Mouse (Mus musculus) brain, embryonic 14.5 days (tissue): ENCODE measurements around the gene Cenpu.

Experiments used
- CTCF ChIP-seq: fragments of 200-500 bp; IDR thresholded peaks from 2 replicates; pipeline ENCODE4 v1.5.1; 2012; ENCODE audit warnings: inconsistent platforms, mild to moderate bottlenecking, moderate library complexity, borderline replicate concordance; ENCODE audit not compliant: insufficient read depth, insufficient read length; ENCODE audit errors: extremely low read depth
- POLR2A ChIP-seq: fragments of 200-500 bp; IDR thresholded peaks from 2 replicates; pipeline ENCODE4 v1.6.1; 2012; ENCODE audit warnings: mild to moderate bottlenecking, inconsistent platforms, borderline replicate concordance; ENCODE audit not compliant: poor library complexity, insufficient read depth, insufficient read length, severe bottlenecking; ENCODE audit errors: extremely low read depth

DNA sequence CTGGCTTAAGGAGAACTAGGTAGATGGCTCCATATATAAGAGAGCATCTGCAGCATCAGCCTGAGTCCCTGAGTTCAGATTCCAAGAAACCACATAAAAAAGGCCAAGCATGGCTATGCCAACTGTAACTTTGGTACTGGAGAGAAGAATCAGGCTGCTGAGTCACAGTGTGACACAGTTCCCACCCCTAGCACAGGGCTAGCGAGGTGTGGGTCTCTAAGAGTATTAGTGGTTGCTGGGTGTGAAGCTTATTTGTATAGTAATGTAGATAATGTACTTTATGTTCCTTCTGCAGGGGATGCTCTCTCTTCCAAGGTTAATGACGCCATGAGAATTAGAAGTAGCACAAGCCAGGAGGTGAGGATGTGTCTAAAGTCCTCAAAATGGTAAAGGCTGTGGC is 44.7 kb downstream of the Cenpu start:
- TF ChIP-seq CTCF (no peak), POLR2A (no peak)
